Mouse (Mus musculus) embryonic stem cell, embryonic (primary cell): ENCODE data around the gene Rpp25l.
"Not testable (repeated sequence)": the region's sequence is repeated elsewhere in the genome, so short reads cannot be mapped to it uniquely, and the experiment has no call there.

ENCODE experiments used
- CTCF ChIA-PET, 4 experiments: fragments of 300-600 bp in 2 of 4; fragments of 350-600 bp in 2 of 4; sonication (Branson Sonifier 250); formaldehyde crosslinking; loops; one replicate each; lab custom pipeline; 2022; ENCODE audit warnings: inconsistent platforms in 2 of 4; lab: Charles Lee
- POLR2A ChIA-PET, 4 experiments: fragments of 300-600 bp in 2 of 4; fragments of 350-600 bp in 2 of 4; sonication (Branson Sonifier 250); formaldehyde crosslinking; loops; one replicate each; lab custom pipeline; 2022; ENCODE audit warnings: antibody characterized with exemption in 4 of 4, inconsistent platforms in 1 of 4; lab: Charles Lee

Rpp25l gene

DNA sequence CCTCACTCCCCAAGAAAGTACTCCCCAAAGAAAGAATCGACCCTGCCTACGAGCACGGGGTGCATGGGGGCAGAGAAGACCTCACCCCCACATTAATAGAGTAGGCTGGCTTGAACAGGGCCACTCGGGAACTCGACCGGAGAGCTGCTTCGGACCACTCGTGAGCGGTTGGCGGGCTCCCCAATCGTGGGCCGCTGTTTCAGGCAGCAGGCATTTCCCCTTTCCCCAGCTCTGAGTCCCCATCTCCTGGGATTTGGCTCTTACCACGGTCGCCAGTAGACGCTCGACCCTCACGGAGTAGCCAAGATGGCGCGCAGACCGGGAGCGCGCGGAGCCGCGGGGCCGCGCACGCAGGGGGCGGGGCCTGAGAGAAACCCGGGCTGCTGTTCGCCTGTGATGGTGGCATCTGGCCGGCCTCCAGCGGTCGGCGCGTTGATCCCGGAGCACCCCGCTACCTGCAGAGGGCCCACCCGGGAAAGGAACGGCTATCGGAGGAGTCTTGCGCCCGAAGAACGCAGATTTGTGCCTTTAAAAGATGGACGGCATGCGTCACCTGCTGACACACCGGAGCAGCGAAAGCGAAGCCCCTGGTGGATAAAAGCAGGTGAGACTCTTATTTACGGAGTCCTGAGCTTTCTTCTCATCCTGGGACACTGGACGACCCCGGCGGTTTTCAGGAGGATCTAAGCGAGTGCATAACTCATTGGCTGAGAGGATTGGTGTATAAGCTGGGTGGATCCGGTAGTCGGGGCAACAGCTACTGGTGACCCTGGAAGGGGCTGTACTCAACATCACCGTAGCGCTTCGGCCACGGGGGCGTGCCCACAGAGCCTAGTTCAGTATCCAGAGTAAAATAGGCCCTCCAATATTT is at the start of gene Rpp25l:
Gene Rpp25l (minus strand): TSS at position 338 of the 871 bp plus-strand sequence.
- ChIA-PET POLR2A (interaction anchor here (0.6 to 4.6 kb wide), 26 partner anchors 9 to 249 kb away, joined by 3 to 45 read pairs (median 5); partner anchors contain the start of genes Dctn3 (in 2 of the 4), Arid3c (in 1 of the 4), Fam219a (in 1 of the 4) and Galt (in 1 of the 4)), CTCF (interaction anchor here (0.6 to 4.5 kb wide), 35 partner anchors 8 to 857 kb away, joined by 3 to 59 read pairs (median 5); partner anchors contain the start of genes Dnaic1 (in 2 of the 4), Fam219a (in 2 of the 4), Kif24 (in 2 of the 4) and Nudt2 (in 2 of the 4))

DNA sequence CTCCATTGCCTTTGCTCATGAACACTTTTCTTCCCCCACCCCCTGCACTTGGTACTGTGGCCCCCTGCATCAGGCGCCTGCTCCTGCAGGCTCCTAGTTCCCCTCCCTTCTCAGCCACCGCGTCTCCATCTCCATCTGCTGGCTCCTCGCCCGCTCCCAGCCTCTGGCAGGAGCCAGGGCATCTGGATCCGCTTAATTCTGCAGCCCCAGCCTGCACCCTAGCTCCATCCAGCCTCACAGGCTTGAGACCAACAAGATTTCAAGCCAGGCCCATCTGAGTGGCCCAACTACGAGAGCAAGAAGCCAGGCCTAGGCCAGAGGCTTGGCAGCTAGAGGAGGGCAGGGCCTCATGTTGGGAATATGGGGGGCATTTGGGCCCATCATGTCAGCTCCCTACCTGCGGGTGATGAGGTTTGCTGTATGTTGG is 49.4 kb upstream of the Rpp25l start:
- POLR2A ChIA-PET, result not testable (repeated sequence)

DNA sequence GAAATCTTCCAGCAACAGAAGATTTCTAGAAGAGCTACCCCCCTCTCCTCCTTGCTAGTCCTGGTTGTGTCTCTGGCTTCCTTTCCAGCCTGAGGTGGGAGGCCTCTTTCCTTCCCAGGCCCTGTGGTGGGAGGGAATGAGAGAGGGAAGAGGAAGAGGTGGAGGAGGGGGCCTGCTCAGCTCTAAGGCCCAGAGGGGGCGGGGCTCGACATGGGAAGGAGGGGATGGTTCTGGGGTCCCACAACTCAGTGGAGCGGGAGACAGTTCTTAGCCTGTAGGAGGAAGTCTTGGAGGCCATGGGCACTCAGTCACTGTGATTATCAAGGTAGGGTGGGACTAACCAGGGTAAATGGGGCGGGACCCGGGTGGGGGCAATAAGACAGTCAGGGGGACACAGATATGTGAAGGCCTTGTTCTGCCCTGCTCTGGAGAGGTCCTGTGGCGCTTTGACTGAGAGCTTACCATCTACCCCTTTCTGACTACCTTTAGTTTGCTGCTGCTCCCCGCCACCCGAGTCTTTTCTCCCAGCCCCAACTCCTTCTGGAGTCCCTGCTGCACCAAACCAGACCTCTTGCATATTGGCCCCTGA is 48.9 kb upstream of the Rpp25l start:
- ChIA-PET POLR2A (no interaction called here), CTCF (no interaction called here)

More for the DNA sequence above, 49.4 kb upstream of the Rpp25l start:
- CTCF ChIA-PET, result not testable (repeated sequence)

DNA sequence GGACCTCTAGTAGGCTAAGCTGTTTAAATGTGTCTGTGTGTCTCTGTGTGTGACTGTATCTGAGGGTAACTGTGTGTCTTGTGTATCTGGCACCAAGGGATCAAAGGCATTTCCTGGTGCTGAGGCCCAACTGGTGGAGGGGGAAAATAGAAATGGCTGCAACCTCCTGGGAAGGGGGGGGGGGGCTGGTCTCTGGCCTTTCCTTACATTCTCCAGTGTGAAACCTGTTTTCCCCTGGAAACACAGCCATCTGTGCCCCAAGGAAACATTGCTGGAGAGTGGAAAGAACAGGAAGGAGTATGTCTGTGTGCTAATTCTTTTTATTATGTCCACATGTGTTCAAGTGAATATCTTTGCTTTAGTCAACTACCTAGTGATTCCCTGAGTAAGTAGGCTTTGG is 48.3 kb upstream of the Rpp25l start:
- POLR2A ChIA-PET, result interaction anchor here in 1 of 4 experiments (0.6 kb wide), 1 partner anchor 95 kb away, joined by 4 read pairs; no protein-coding TSS in a partner anchor
- CTCF ChIA-PET, result no interaction called here

DNA sequence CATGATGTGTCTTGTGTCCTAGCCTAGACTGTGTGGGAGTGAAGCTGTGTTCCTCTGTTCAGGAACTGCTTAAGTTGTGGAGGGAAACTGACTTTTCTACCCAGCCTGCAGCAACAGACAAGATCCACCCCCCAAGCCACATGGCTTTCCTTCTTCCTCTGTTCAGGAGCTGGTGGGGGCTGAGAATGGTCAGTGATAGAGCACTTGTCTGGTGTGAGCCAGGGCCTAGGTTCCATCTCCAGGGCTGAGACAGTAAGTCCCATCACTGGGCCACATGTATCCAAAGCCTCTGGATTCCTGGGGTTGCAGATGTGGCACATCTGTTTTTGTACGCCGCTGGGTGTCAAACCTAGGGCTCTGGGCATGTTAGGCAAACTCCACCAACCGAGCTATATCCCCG is 47.6 kb upstream of the Rpp25l start:
- ChIA-PET POLR2A (no interaction called here), CTCF (no interaction called here)

DNA sequence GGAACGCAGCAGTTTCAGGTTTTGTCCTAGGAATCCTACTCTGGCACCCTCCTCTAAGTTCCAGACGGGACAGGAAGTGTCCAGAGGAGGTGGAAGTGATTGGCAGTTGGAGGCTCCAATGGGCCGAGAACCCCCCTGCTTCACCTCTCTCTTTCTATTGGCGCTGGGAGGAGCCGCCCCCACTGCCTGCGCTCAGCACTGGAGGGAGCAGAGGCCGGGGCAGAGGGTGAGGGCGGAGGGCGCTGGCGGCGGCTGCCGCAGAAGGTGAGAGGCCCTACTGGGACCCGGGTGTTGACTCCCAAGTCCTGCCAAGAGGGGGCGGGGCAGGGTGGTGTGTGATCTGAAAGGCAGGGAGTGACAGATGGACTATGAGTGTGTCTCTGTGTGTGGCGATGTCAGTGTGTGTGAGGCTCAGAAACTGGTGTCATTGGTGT is 47.0 kb upstream of the Rpp25l start:
- CTCF ChIA-PET, result no interaction called here

DNA sequence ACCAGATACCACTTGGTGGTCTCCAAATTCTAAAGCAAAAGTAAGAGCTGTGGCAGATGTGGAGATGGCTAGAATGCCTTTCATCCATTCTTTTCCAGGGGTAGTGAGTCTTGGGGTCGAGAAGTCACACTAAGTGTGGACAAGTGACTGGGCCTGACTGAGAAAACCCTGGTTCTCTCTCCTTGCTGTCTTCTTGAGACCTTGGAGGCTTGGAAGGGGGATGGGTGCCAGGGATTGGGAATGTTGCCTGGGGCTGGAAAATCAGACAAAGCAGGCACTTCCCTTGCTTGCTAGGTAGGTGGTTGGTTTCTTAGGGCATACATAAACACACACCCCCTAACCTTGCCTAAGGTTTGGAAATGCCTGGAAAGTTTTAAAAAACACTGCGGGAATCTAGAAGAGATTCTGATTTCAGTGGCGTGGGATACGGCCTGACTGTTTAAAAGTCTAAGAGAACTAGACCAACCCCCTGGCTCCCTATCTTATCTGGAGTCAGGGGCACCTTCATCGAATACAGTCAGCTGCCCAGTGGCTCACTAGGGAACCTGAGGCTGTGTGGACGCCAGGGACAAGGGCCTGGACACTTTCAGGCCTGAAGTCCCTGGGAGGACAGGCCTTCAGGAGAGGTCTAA is 46.4 kb upstream of the Rpp25l start:
- POLR2A ChIA-PET, result no interaction called here
- CTCF ChIA-PET, result no interaction called here

More for the DNA sequence above, 47.0 kb upstream of the Rpp25l start:
- POLR2A ChIA-PET, result no interaction called here

DNA sequence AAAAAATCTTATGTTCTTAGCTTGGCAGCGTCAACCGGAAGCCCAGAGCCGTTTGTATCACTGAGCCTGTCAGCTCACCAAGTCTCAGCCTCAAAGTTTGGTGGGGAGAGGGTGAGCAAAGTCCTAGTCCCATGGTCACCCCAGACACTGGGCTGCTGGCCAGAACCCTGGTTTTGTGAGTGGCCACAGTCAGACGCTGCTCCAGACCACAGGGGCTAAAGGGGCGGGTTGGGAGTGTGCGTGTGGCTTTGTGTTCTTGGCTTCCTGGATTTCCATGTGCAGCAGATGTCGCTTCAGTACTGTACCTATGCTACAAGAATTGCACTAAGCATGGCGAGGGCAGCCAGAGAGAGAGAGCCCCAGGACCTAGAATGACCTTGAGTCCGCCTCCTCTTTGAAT is 45.9 kb upstream of the Rpp25l start:
- POLR2A ChIA-PET, result interaction anchor here in 1 of 4 experiments (1.9 kb wide), 1 partner anchor 17 kb away, joined by 5 read pairs; no protein-coding TSS in a partner anchor
- CTCF ChIA-PET, result no interaction called here

DNA sequence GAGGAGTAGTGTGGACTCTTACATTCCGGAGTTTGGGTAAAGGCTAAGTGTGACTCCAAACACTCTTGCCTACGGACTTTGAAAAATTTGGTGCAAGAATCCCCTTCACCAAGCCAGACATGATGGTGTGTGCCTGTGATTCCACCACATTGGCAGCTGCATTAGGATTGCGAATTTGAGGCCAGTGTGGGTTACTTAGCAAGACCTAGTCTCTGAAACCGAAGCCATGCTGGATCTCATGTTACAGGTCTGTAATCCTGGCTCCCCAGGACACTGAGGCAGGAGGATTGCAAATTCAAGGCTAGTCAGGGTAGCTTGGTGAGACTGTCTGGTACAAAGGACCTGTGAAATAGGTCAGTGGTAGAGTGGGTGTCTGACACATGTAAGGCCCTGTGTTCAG is 45.4 kb upstream of the Rpp25l start:
- CTCF ChIA-PET, result no interaction called here

DNA sequence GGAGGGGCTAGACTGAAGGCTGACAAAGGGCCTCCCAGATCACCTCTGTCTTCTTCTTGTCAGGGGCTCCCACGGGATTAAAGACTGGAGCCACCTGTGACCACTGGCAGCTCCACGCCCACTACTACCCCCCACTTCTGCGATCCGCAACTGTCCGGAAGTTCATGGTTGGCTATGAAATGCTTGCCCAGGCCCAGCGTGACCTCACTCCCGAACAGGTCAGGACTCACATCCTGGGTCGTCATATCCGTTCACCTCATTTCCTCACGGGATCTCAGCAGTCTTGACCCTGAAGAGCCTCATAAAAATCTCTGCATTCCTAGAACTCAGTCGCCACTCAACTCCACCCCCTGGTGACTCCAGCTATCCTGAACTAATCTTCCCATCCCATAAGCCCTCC is 44.7 kb upstream of the Rpp25l start:
- ChIA-PET CTCF (interaction anchor here in 1 of 4 experiments (1.3 to 1.9 kb wide), 2 partner anchors 16 to 255 kb away, joined by 3 to 5 read pairs; partner anchors contain the start of gene AI464131), POLR2A (interaction anchor here in 2 of 4 experiments (1.3 to 5.8 kb wide), 3 partner anchors 16 to 19 kb away, joined by 5 to 37 read pairs (median 5); no protein-coding TSS in a partner anchor)

More for the DNA sequence above, 45.4 kb upstream of the Rpp25l start:
- POLR2A ChIA-PET, result interaction anchor here in 1 of 4 experiments (1.9 kb wide), 1 partner anchor 17 kb away, joined by 5 read pairs; no protein-coding TSS in a partner anchor

DNA sequence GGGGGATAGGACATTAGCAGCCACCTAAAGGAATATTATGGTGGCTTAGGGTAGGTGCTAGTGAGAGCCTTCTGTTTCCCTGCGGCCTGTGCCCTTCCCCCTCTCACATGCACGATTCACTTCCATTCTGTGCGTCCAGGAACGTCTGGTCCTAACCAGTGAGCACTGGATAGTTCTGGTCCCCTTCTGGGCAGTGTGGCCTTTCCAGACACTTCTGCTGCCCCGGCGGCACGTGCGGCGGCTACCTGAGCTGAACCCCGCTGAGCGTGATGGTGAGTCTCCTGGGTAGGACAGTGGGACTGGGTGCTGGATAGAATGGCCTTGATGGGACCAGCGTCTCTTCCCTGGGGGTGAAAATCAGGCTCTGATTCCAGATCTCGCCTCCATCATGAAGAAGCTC is 44.0 kb upstream of the Rpp25l start:
- CTCF ChIA-PET, result interaction anchor here in 1 of 4 experiments (1.3 to 1.9 kb wide), 2 partner anchors 16 to 254 kb away, joined by 3 to 5 read pairs; partner anchors contain the start of gene AI464131
- POLR2A ChIA-PET, result interaction anchor here in 3 of 4 experiments (0.6 to 5.8 kb wide), 4 partner anchors 16 to 253 kb away, joined by 3 to 37 read pairs (median 5); no protein-coding TSS in a partner anchor

DNA sequence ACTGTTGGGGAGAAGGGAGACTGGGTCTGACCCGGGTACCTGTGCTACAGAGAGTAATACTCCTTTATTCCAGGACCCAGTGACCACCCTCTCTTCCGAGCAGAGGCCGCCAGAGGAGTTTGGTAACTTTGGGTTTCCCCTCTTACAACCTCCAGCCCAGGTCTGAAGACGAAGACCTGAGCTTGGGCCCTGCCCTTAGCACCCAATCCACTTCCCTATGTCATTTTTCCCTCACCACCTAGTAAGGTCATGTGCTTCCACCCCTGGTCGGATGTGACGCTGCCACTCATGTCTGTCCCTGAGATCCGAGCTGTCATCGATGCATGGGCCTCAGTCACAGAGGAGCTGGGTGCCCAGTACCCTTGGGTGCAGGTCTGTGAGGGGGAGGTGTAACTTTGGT is 43.1 kb upstream of the Rpp25l start:
- ChIA-PET CTCF (interaction anchor here in 3 of 4 experiments (0.5 to 2.0 kb wide), 4 partner anchors 15 to 235 kb away, joined by 4 to 6 read pairs (median 5); no protein-coding TSS in a partner anchor), POLR2A (interaction anchor here in 3 of 4 experiments (0.6 to 5.8 kb wide), 6 partner anchors 14 to 258 kb away, joined by 3 to 37 read pairs (median 7); partner anchors contain the start of gene Rpp25l (in 1 of the 3))

DNA sequence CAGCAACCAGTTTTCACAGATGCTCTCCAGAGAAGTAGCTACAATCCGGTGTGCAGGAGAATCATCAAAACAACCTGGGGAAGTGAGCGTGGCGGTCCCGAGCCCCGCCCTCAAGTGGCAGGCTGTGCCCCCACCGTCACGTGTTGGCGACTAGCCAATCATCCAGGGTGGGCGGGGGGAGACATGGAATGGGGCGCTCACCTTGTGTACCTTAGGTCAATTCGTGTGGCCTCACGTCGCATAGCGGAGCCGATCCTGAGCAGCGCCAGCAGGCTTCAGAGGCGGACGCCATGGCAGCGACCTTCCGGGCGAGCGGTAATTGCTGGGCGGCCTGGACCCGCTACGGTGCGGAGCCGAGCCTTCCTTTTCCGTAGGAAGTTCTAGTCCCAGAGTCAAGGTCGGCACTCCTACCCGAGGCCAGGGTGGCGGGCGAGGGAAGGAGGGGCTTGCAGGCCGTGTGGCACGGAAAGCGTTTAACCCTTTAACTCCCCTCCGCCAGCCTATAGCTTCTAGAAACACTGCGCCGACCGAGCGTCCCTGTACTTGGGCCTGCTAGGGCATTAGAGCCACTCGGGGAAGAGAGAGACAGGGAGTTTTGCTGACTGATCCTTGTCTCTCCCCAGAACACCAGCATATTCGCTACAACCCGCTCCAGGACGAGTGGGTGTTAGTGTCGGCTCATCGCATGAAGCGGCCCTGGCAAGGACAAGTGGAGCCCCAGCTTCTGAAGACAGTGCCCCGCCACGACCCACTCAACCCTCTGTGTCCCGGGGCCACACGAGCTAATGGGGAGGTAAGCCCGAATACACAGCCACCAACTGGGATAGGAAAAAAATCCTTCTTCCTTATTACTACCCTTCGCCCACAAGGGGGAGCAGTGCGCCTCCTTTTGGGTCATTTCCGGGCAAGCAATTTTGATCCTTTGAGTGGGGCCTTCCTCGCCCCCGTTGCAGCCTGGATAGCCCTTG is 42.3 kb upstream of the Rpp25l start, which contains the start of gene Sigmar1:
Gene Sigmar1 (minus strand): TSS at position 820 of the 968 bp plus-strand sequence.
- ChIA-PET CTCF (interaction anchor here in 3 of 4 experiments (0.5 to 2.0 kb wide), 9 partner anchors 14 to 627 kb away, joined by 3 to 6 read pairs (median 4); partner anchors contain the start of genes Dnaic1 (in 1 of the 3) and Fam219a (in 1 of the 3)), POLR2A (interaction anchor here in 3 of 4 experiments (0.6 to 5.8 kb wide), 18 partner anchors 9 to 1195 kb away, joined by 3 to 37 read pairs (median 4); partner anchors contain the start of genes Fam219a (in 2 of the 3), Arid3c (in 1 of the 3), Dnaic1 (in 1 of the 3) and Rpp25l (in 1 of the 3))

DNA sequence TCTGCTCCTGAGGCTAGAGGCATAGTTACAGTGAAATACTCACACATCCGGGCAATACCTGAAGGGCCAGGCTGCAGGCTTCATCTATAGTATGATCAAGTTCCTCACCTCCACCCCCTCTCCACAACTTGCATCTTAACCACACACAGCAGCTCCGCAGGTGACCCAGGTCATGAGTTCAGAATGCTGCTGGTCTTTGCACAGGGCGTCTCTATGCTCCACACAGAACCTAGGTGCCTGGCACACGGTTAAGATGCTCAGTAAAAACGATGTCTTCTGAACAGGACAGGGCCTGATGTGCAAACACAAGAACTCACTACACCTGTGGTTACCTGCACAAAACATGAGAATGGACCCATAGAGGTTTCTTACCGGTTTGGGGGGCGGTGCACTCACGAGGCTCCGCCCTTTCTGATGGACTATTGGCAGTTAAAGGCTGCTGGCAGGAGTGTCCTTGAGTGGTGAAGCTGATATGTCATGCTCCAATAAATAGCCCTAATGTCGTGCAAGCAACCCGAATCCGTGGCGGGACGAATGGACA is 41.5 kb upstream of the Rpp25l start, which contains the start of gene Galt:
Gene Galt (plus strand): TSS at position 432 of the 541 bp plus-strand sequence.
- POLR2A ChIA-PET, result interaction anchor here in 3 of 4 experiments (0.6 to 5.8 kb wide), 14 partner anchors 9 to 345 kb away, joined by 3 to 37 read pairs (median 4); partner anchors contain the start of genes Arid3c (in 1 of the 3), Fam219a (in 1 of the 3) and Rpp25l (in 1 of the 3)
- CTCF ChIA-PET, result interaction anchor here in 3 of 4 experiments (1.0 to 2.0 kb wide), 8 partner anchors 14 to 185 kb away, joined by 3 to 8 read pairs (median 4); partner anchors contain the start of genes Dnaic1 (in 1 of the 3) and Fam219a (in 1 of the 3)

DNA sequence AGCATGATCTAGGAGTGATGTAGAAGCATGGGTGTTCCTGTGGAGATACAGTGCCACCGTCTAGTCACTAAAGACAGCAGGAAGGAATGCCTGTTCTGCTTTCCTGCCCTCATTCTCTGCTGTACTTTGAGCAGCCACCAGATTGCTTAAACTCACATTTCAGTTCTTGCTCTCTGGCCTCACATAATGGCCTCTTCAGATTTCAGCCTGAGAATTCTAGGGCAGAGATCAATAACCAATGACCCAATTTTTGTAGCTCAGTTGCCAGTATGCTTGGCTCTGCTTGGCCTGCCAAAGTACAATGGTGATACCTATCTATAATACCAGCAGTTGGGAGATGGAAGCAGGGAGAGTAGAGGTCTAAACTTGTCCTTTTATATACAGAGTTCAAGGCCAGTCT is 31.7 kb upstream of the Rpp25l start:
- ChIA-PET POLR2A (interaction anchor here in 1 of 4 experiments (1.3 kb wide), 1 partner anchor 10 kb away, joined by 3 read pairs; the partner anchor contains the start of gene Galt), CTCF (interaction anchor here in 2 of 4 experiments (0.6 to 0.7 kb wide), 2 partner anchors 239 to 241 kb away, joined by 3 to 6 read pairs; no protein-coding TSS in a partner anchor)

DNA sequence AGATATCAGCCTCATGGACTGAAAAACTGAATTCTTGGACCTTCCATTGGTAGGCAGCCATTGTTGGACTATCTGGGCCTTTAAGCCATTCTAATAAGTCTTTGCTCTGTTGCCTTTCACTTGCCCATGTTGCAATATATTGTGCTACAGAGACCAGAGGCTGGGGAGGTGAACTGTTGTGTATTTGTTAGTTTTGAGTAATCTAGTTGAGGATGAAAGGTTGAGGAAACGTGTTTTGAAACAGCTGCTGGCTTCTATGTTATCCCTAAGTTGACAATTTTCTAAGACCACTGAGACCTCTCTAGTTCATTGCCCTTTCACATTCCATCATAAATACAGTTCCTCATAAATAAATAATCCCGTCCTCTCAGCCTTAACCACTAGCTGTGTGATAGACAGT is 30.8 kb upstream of the Rpp25l start:
- ChIA-PET POLR2A (interaction anchor here in 1 of 4 experiments (1.3 kb wide), 1 partner anchor 11 kb away, joined by 3 read pairs; the partner anchor contains the start of gene Galt), CTCF (no interaction called here)
